Mouse (Mus musculus) neural tube, embryonic 15.5 days (tissue): ENCODE data around the gene Ms4a5. TPM values are rescaled to one million over a fixed set of nuclear protein-coding genes. Genes with fewer than 3 reads are reported as not detected.
"Not testable (repeated sequence)": the region's sequence is repeated elsewhere in the genome, so short reads cannot be mapped to it uniquely, and the experiment has no call there.

Source experiments
- ATAC-seq: fragments of 200-750 bp; cut with Nextera tagmentation; 2 replicates; pipeline ENCODE4 v1.8.0; 2017; ENCODE audit warnings: mild to moderate bottlenecking, moderate TSS enrichment, moderate library complexity; ENCODE audit not compliant: low FRiP score
- H3K27ac ChIP-seq: fragments of 300-500 bp; sonication (generic); replicated peaks from 2 replicates; pipeline ENCODE4 v1.5.1; 2015; ENCODE audit warnings: mild to moderate bottlenecking, inconsistent platforms
- H3K27me3 ChIP-seq: fragments of 300-500 bp; sonication (generic); replicated peaks from 2 replicates; pipeline ENCODE4 v1.6.1; 2015; ENCODE audit warnings: inconsistent platforms
- H3K36me3 ChIP-seq: fragments of 300-500 bp; sonication (generic); 2 replicates; pipeline ENCODE4 v1.6.1; 2015; ENCODE audit warnings: inconsistent platforms
- H3K4me1 ChIP-seq: fragments of 300-500 bp; sonication (generic); 2 replicates; pipeline ENCODE4 v1.6.1; 2015; ENCODE audit warnings: inconsistent platforms
- H3K4me2 ChIP-seq: fragments of 300-500 bp; sonication (generic); 2 replicates; pipeline ENCODE4 v1.6.1; 2015; ENCODE audit warnings: inconsistent platforms, mild to moderate bottlenecking, moderate library complexity
- H3K4me3 ChIP-seq: fragments of 300-500 bp; sonication (generic); replicated peaks from 2 replicates; pipeline ENCODE4 v1.5.1; 2015; ENCODE audit warnings: mild to moderate bottlenecking, inconsistent platforms
- H3K9ac ChIP-seq: fragments of 300-500 bp; sonication (generic); replicated peaks from 2 replicates; pipeline ENCODE4 v1.6.1; 2015; ENCODE audit warnings: mild to moderate bottlenecking, inconsistent platforms
- H3K9me3 ChIP-seq: fragments of 300-500 bp; sonication (generic); replicated peaks from 2 replicates; pipeline ENCODE4 v1.6.1; 2016; ENCODE audit warnings: inconsistent platforms
- WGBS: fragments of 180-500 bp; shearing (Covaris S2); methylation state at CpG from one replicate; pipeline ENCODE4 v1.1.7; 2015; ENCODE audit warnings: mixed read lengths; 5-methylcytosine and 5-hydroxymethylcytosine counted together
- polyA plus RNA-seq: library from polyadenylated mRNA; unstranded; fragments of >200 nt; fragmentation: Nextera tagmentation; extraction: Ambion mirVana; gene quantifications from 2 replicates; pipeline ENCODE4 v1.2.1, GENCODE M21; 2015

The Ms4a5 gene
- polyA plus RNA-seq, 1 experiment from 2014 or later: not detected

DNA sequence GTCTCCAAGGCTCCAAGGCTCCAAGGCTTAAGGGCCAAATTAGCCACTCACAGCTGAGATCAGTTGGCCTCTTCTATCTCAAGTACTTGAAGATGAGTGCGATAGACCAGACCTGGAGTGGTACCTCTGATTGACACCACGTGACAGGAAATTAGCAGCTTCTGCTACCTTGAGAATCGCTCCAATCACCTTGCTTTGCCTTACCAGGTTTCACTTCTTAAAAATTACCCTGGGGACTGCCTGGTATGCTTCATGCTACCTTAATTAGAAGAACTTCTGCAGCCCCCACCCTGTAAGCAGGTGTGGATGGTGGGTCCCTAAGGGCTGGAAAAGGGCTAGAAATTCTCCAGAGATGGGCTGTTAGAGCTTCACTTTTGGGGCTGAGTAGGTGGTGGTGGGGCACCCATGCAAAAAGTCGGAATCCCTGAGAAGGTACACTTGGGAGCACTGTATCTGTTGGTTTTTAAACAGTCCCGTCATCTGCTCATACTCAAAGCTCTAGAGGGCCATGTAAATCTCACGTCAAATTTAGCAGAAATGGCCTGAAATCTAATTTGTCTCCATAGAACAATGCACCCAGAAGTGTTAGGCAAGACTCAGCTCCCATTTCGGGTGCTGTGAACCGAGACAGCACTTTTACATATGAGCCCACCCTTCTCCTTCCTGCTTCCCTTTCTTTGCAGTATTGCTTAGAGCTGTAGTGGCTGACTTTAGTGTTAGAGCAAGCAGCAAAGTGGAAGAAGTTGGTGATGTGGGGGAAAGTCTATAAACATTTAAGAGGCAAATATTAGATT, 17.4 kb downstream of the Ms4a5 start, which contains the start of gene Ms4a1:
Gene Ms4a1 (minus strand): TSS at position 190 of the 794 bp plus-strand sequence.
- Histone ChIP-seq H3K4me1 (no peaks in the 10 kb centered on the region), H3K27ac (no peak within 1 kb of the TSS), H3K9me3 (no peaks in the 10 kb centered on the region), H3K27me3 (no peaks in the 10 kb centered on the region), H3K4me2 (no peak within 1 kb of the TSS), H3K36me3 (no peaks in the 10 kb centered on the region), H3K9ac (no peak within 1 kb of the TSS), H3K4me3 (no peak within 1 kb of the TSS)
- ATAC-seq: no peak
- 81% methylated on average over 8 of the region's 8 CpGs for WGBS

DNA sequence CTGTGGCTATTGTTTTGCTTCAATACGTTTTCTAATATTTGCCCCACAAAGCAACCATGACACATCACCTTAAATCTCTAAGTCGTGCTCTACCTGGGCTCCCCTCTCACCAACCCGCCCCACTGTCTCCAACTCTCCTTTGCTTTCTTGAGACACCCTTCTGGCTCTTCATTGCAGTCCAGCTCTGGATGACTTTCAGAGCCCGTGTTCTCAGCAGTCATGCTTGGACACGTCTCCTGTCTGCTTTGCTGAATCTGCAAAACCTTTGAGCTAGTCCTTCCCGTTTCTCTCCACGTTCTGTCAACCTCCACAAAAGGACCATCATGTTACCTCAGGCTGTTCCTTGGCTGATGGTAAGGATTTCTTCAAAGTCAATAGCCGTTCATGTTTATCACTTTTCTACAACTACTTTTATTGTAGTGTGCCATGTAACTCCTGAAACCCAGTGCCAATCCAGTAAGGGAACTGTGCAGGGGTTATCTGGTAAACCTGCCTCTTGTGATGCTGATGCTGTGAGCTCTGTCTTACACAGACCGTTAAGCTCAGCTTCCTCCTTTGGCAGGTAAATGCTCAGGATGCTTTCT, 19.0 kb downstream of the Ms4a5 start:
- Histone ChIP-seq H3K36me3 (no peaks in the 10 kb centered on the region), H3K9ac (no peak overlapping the region), H3K4me2 (no peak overlapping the region), H3K9me3 (no peaks in the 10 kb centered on the region), H3K4me1 (no peaks in the 10 kb centered on the region), H3K4me3 (no peak overlapping the region), H3K27ac (no peak overlapping the region), H3K27me3 (no peaks in the 10 kb centered on the region)
- ATAC-seq: no peak
- 93% methylated on average over 9 of the region's 9 CpGs for WGBS

DNA sequence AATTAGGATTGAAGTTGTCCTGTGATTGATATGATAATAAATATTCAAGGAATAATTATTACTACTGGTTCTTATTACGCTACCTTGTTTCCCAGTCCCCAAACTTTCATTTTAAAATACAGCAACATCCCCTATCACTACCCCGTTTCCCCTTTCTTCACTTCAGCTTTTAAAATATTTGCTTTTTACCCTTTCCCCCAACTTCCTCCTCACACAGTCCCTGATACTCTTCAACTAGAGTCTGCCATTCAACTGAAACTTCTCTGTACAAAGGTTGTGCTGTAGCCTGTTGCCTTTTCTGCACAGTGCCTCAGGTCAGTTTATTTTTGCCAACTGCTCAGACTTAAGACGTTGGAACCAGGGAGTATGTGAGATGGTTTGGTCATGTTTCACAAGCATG, 20.1 kb downstream of the Ms4a5 start:
- Histone ChIP-seq H3K4me1 (no peaks in the 10 kb centered on the region), H3K27ac (no peak overlapping the region), H3K36me3 (no peaks in the 10 kb centered on the region), H3K9me3 (no peaks in the 10 kb centered on the region), H3K4me2 (no peak overlapping the region), H3K4me3 (no peak overlapping the region), H3K9ac (no peak overlapping the region), H3K27me3 (no peaks in the 10 kb centered on the region)
- ATAC-seq: no peak
- 88% methylated on average over 3 of the region's 3 CpGs for WGBS

GRCm38 (mm10) chr19:11262932-11263331, 20.7 kb downstream of the Ms4a5 start:
- H3K9ac ChIP-seq, H3K4me2 ChIP-seq, H3K27me3 ChIP-seq, H3K4me1 ChIP-seq, H3K9me3 ChIP-seq, H3K4me3 ChIP-seq, H3K27ac ChIP-seq, ATAC-seq, H3K36me3 ChIP-seq: not testable (repeated sequence)
- 75% methylated on average over 4 of the region's 4 CpGs for WGBS

GRCm38 (mm10) chr19:11261522-11261921, 22.2 kb downstream of the Ms4a5 start:
- H3K4me3 ChIP-seq: no peak overlapping the region
- no peaks in the 10 kb centered on the region for H3K27me3 ChIP-seq
- no peaks in the 10 kb centered on the region for H3K4me1 ChIP-seq
- whole genome bisulfite sequencing: 87% methylated on average over 2 of the region's 2 CpGs
- no peak overlapping the region for H3K9ac ChIP-seq
- ATAC-seq: no peak
- no peaks in the 10 kb centered on the region for H3K36me3 ChIP-seq
- H3K4me2 ChIP-seq: no peak overlapping the region
- no peak overlapping the region for H3K27ac ChIP-seq
- no peaks in the 10 kb centered on the region for H3K9me3 ChIP-seq

DNA sequence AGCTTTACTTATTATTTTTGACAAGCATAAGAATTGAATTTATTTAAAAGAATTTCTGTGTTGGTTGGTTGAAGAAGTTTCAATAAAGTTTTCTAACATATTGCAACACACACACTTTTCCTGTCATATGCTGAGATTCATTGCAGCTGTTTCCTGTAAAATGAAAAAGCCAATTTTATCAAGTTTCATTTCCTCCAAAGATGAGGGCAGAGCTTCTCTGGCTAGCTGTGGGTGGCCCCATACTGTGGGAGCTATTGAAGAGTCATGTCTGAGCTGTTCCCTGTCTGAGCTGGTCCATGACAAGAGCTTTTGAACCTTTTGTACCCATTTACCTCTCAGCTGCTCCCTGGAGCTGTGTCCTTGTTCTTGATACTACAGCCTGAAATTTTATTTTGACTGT, 39.4 kb downstream of the Ms4a5 start:
- H3K9me3 ChIP-seq: no peaks in the 10 kb centered on the region
- H3K36me3 ChIP-seq: no peaks in the 10 kb centered on the region
- H3K4me1 ChIP-seq: no peaks in the 10 kb centered on the region
- H3K4me3 ChIP-seq: no peak overlapping the region
- H3K27me3 ChIP-seq: no peaks in the 10 kb centered on the region
- no peak overlapping the region for H3K27ac ChIP-seq
- H3K4me2 ChIP-seq: no peak overlapping the region
- H3K9ac ChIP-seq: no peak overlapping the region
- no peak for ATAC-seq

DNA sequence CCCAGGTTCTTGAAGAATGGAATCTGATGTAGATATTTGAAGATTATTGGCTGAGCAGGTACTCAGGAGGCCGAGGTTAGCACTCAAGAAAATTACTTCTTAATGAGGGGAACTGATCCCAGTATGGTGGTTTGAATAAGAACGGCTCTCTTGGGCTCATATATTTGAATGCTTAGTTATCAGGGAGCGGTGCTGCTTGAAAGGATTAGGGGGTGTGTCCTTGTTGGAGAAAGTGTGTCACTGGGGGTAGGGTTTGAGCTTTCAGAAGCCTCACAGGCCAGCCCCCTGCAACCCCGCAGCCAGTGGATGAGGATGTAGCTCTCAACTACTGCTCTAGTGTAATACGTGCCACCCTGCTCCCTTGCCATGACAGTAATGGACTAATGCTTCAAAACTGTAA, 41.1 kb downstream of the Ms4a5 start:
- Histone ChIP-seq H3K4me1 (no peaks in the 10 kb centered on the region), H3K36me3 (no peaks in the 10 kb centered on the region), H3K27me3 (no peaks in the 10 kb centered on the region), H3K4me3 (no peak overlapping the region), H3K27ac (no peak overlapping the region), H3K4me2 (no peak overlapping the region), H3K9ac (no peak overlapping the region), H3K9me3 (no peaks in the 10 kb centered on the region)
- ATAC-seq: peak; percentile 91
- WGBS: 57% methylated on average over 5 of the region's 5 CpGs

GRCm38 (mm10) chr19:11235820-11236219, 47.9 kb downstream of the Ms4a5 start:
- Histone ChIP-seq H3K36me3 (no peaks in the 10 kb centered on the region), H3K4me2 (no peak overlapping the region), H3K9ac (no peak overlapping the region), H3K4me1 (no peaks in the 10 kb centered on the region), H3K27ac (no peak overlapping the region), H3K9me3 (no peaks in the 10 kb centered on the region), H3K4me3 (no peak overlapping the region), H3K27me3 (no peaks in the 10 kb centered on the region)
- no peak for ATAC-seq

DNA sequence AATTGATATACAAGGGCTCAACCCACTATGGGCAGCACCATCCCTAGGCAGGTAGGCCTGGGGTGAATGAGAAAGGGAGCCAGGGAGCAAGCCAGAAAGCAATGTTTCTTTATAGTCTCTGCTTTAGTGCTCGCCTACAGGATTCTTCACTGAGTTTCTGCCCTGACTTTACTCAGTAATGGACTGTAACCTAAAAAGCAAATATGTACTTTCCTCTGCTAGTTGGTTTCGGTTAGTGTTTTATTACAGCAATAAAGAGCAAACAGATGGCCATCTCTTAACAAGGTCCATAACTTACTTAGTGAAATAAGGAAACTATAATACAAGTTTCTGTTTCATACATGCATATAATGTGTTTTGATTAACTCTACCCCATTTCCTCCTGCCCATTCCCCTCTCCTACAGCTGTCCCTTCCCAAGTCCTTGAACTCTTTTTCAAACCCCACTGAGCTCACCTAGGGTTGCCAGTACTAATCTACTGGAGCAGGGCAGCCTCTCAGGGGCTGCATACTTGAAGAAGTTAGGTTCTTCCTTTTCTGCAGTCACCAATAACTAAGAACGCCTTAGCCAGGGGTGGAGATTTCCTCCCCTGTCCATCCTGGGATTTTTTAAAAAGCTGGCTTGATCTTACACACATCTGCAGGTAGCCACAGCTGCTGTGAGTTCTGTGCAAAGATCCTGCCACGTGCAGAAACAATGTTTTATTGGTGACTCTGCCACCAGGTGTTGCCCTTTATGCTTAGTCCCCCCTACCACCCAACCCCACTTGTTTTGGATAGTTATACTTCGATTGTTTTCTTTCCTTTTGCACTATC, 48.5 kb downstream of the Ms4a5 start:
- H3K4me2 ChIP-seq: no peak overlapping the region
- no peaks in the 10 kb centered on the region for H3K4me1 ChIP-seq
- no peak for ATAC-seq
- H3K9ac ChIP-seq: no peak overlapping the region
- no peak overlapping the region for H3K27ac ChIP-seq
- no peaks in the 10 kb centered on the region for H3K27me3 ChIP-seq
- H3K36me3 ChIP-seq: no peaks in the 10 kb centered on the region
- 67% methylated on average over 5 of the region's 5 CpGs for WGBS
- no peaks in the 10 kb centered on the region for H3K9me3 ChIP-seq
- no peak overlapping the region for H3K4me3 ChIP-seq

- H3K27me3 ChIP-seq: no peaks in the 10 kb centered on the region
- WGBS: 80% methylated on average over 5 of the region's 5 CpGs
- H3K4me3 ChIP-seq: no peak overlapping the region
- no peak for ATAC-seq
- H3K9ac ChIP-seq: no peak overlapping the region
- H3K4me2 ChIP-seq: no peak overlapping the region
- no peaks in the 10 kb centered on the region for H3K4me1 ChIP-seq
- no peak overlapping the region for H3K27ac ChIP-seq
- no peaks in the 10 kb centered on the region for H3K36me3 ChIP-seq
- H3K9me3 ChIP-seq: no peaks in the 10 kb centered on the region
Observed at GRCm38 (mm10) chr19:11234244-11234643, 49.4 kb downstream of the Ms4a5 start.

DNA sequence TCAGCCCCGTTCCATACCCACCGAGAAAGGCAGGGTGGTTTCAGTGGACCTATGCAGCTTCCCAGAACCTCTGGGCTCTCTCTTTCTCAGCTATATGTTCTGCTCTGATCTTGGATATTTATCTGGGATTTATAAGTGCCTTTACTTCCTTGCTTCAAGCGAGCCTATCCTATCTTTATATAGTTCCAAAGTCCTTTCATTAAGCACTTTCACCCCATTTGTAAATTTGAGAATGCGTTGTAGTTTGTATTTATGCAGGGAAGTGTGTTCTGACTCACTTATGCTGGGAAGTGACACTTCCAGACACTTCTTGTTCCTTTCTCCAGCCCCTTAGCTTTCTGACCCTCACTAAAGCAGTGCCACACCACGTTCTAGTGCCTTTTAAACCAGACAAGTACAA, 51.3 kb downstream of the Ms4a5 start, which contains the start of gene Ms4a12:
Gene Ms4a12 (minus strand): TSS at position 101 of the 400 bp plus-strand sequence.
- Histone ChIP-seq H3K4me1 (no peaks in the 10 kb centered on the region), H3K4me3 (no peak within 1 kb of the TSS), H3K27me3 (no peaks in the 10 kb centered on the region), H3K9me3 (no peaks in the 10 kb centered on the region), H3K4me2 (no peak within 1 kb of the TSS), H3K9ac (no peak within 1 kb of the TSS), H3K36me3 (no peaks in the 10 kb centered on the region), H3K27ac (no peak within 1 kb of the TSS)
- 77% methylated on average over 5 of the region's 5 CpGs for WGBS
- no peak for ATAC-seq
